Mouse (Mus musculus) C2C12 (cell line): ENCODE data around the gene Fezf1.

Experiments used
- CEBPB ChIP-seq: IDR thresholded peaks from one replicate; pipeline ENCODE4 v1.6.1; 2011; ENCODE audit warnings: low read depth, mild to moderate bottlenecking, control low read depth, moderate library complexity
- CTCF ChIP-seq: IDR thresholded peaks from one replicate; pipeline ENCODE4 v1.5.1; 2011; ENCODE audit not compliant: control insufficient read depth, insufficient read depth, insufficient read length
- FOSL1 ChIP-seq: IDR thresholded peaks from one replicate; pipeline ENCODE4 v1.8.0; 2011; ENCODE audit warnings: mild to moderate bottlenecking, low read length; ENCODE audit not compliant: poor library complexity, insufficient read depth, severe bottlenecking
- MAX ChIP-seq: IDR thresholded peaks from one replicate; pipeline ENCODE4 v1.6.1; 2011; ENCODE audit warnings: mild to moderate bottlenecking, control low read depth
- MYOD1 ChIP-seq: IDR thresholded peaks from one replicate; pipeline ENCODE4 v1.6.1; 2011; ENCODE audit warnings: low read depth; ENCODE audit not compliant: control insufficient read depth, insufficient read length
- MYOG ChIP-seq: IDR thresholded peaks from one replicate; pipeline ENCODE4 v1.6.1; 2011; ENCODE audit not compliant: control insufficient read depth, insufficient read length; ENCODE audit errors: extremely low read depth
- USF1 ChIP-seq: IDR thresholded peaks from one replicate; pipeline ENCODE4 v1.6.1; 2011; ENCODE audit warnings: low read depth, mild to moderate bottlenecking, control low read depth, moderate library complexity

- TF ChIP-seq CTCF (no peak), MAX (no peak), MYOD1 (no peak), MYOG (no peak), USF1 (no peak), CEBPB (no peak), FOSL1 (no peak)
These were observed at the start of gene Fezf1 for GRCm38 (mm10) chr6:23248313-23249052.
